Mouse (Mus musculus) MEL (cell line): ENCODE results near the gene Tbc1d24. TPM values are rescaled to one million over a fixed set of nuclear protein-coding genes. Genes with fewer than 3 reads are reported as not detected.

Source experiments
- DNase-seq: peaks from one replicate; pipeline ENCODE4 v3.0.0; 2011; ENCODE audit warnings: low read depth, low spot score
- H3K27ac ChIP-seq: 2 replicates; pipeline ENCODE4 v1.5.1; 2012; ENCODE audit warnings: low read depth, mild to moderate bottlenecking, control low read depth, low read length, moderate library complexity; ENCODE audit not compliant: control insufficient read depth
- H3K27me3 ChIP-seq, 2 experiments: fragments of 150-350 bp in 1 of 2; sonication (generic) in 1 of 2; 2 replicates each; pipeline ENCODE4 v1.6.1; 2012; ENCODE audit warnings: low read length in 2 of 2, mild to moderate bottlenecking in 2 of 2, improper control_type of control experiment in 1 of 2, moderate library complexity in 1 of 2; ENCODE audit not compliant: insufficient read depth in 2 of 2, control insufficient read depth in 1 of 2
- H3K36me3 ChIP-seq, 2 experiments: 2 replicates each; pipeline ENCODE4 v1.6.1; 2012 to 2014; ENCODE audit warnings: low read length in 2 of 2, improper control_type of control experiment in 1 of 2, inconsistent platforms in 1 of 2, mild to moderate bottlenecking in 1 of 2; ENCODE audit not compliant: insufficient read depth in 2 of 2, control insufficient read depth in 1 of 2
- H3K4me1 ChIP-seq, 2 experiments: fragments of 150-350 bp in 1 of 2; sonication (generic) in 1 of 2; 2 replicates each; pipeline ENCODE4 v1.6.1; 2012; ENCODE audit warnings: low read length in 2 of 2, improper control_type of control experiment in 1 of 2, mild to moderate bottlenecking in 1 of 2; ENCODE audit not compliant: insufficient read depth in 2 of 2, control insufficient read depth in 1 of 2
- H3K4me3 ChIP-seq, 2 experiments: fragments of 150-350 bp in 1 of 2; sonication (generic) in 1 of 2; 2 replicates each; pipeline ENCODE4 v1.5.1; 2012; ENCODE audit warnings: low read depth in 2 of 2, low read length in 2 of 2, mild to moderate bottlenecking in 2 of 2, moderate library complexity in 2 of 2, control low read depth in 1 of 2, improper control_type of control experiment in 1 of 2; ENCODE audit not compliant: control insufficient read depth in 1 of 2, insufficient read depth in 1 of 2
- H3K79me2 ChIP-seq: 2 replicates; pipeline ENCODE4 v1.6.1; 2012; ENCODE audit warnings: mild to moderate bottlenecking, low read length, moderate library complexity; ENCODE audit not compliant: control insufficient read depth, poor library complexity, insufficient read depth
- H3K9ac ChIP-seq: 2 replicates; pipeline ENCODE4 v1.6.1; 2012; ENCODE audit warnings: low read depth, mild to moderate bottlenecking, control low read depth, low read length, moderate library complexity; ENCODE audit not compliant: control insufficient read depth, poor library complexity, severe bottlenecking
- H3K9me3 ChIP-seq: fragments of 150-350 bp; sonication (generic); replicated peaks from 2 replicates; pipeline ENCODE4 v1.6.1; 2012; ENCODE audit warnings: mild to moderate bottlenecking, low read length, improper control_type of control experiment, moderate library complexity; ENCODE audit not compliant: insufficient read depth
- BHLHE40 ChIP-seq: IDR thresholded peaks from 2 replicates; pipeline ENCODE4 v1.6.1; 2012; ENCODE audit warnings: low read depth, mild to moderate bottlenecking, inconsistent platforms, low read length, improper control_type of control experiment, borderline replicate concordance
- CHD1 ChIP-seq: IDR thresholded peaks from 2 replicates; pipeline ENCODE4 v1.6.1; 2012; ENCODE audit warnings: low read depth, mild to moderate bottlenecking, inconsistent platforms, low read length, improper control_type of control experiment
- GATA1 ChIP-seq: IDR thresholded peaks from 2 replicates; pipeline ENCODE4 v1.6.1; 2011; ENCODE audit warnings: low read depth, low read length, improper control_type of control experiment
- HCFC1 ChIP-seq: IDR thresholded peaks from 2 replicates; pipeline ENCODE4 v1.6.1; 2012; ENCODE audit warnings: low read depth, mild to moderate bottlenecking, inconsistent platforms, low read length, improper control_type of control experiment, moderate library complexity
- JUND ChIP-seq: IDR thresholded peaks from 2 replicates; pipeline ENCODE4 v1.6.1; 2011; ENCODE audit warnings: low read depth, mild to moderate bottlenecking, improper control_type of control experiment, low read length
- MAFK ChIP-seq: IDR thresholded peaks from 2 replicates; pipeline ENCODE4 v1.6.1; 2011; ENCODE audit warnings: low read depth, mild to moderate bottlenecking, low read length, improper control_type of control experiment, borderline replicate concordance
- MAX ChIP-seq: IDR thresholded peaks from 2 replicates; pipeline ENCODE4 v1.6.1; 2011; ENCODE audit warnings: low read length, improper control_type of control experiment
- MAZ ChIP-seq: IDR thresholded peaks from 2 replicates; pipeline ENCODE4 v1.6.1; 2012; ENCODE audit warnings: low read depth, mild to moderate bottlenecking, inconsistent platforms, low read length, improper control_type of control experiment
- MEF2A ChIP-seq: IDR thresholded peaks from 2 replicates; pipeline ENCODE4 v1.6.1; 2014; ENCODE audit warnings: low read depth, mild to moderate bottlenecking, inconsistent platforms, low read length, improper control_type of control experiment; ENCODE audit not compliant: poor library complexity, insufficient replicate concordance, severe bottlenecking; ENCODE audit errors: extremely low read depth
- NELFE ChIP-seq: IDR thresholded peaks from 2 replicates; pipeline ENCODE4 v1.6.1; 2011; ENCODE audit warnings: low read depth, low read length, improper control_type of control experiment
- POLR2A ChIP-seq, 2 experiments: IDR thresholded peaks; 2 replicates each; pipeline ENCODE4 v1.6.1; 2011 to 2012; ENCODE audit warnings: low read length in 2 of 2, mild to moderate bottlenecking in 2 of 2, control low read depth in 1 of 2, improper control_type of control experiment in 1 of 2, low read depth in 1 of 2, moderate library complexity in 1 of 2; ENCODE audit not compliant: control insufficient read depth in 1 of 2, insufficient read depth in 1 of 2, poor library complexity in 1 of 2
- POLR2AphosphoS2 ChIP-seq: IDR thresholded peaks from 2 replicates; pipeline ENCODE4 v1.6.1; 2011; ENCODE audit warnings: low read length, improper control_type of control experiment
- POLR2AphosphoS5 ChIP-seq: IDR thresholded peaks from 2 replicates; pipeline ENCODE4 v1.6.1; 2012; ENCODE audit warnings: low read depth, borderline replicate concordance, mild to moderate bottlenecking, inconsistent platforms, low read length, moderate library complexity, mixed read lengths
- RCOR1 ChIP-seq: IDR thresholded peaks from 2 replicates; pipeline ENCODE4 v1.6.1; 2012; ENCODE audit warnings: low read depth, mild to moderate bottlenecking, inconsistent platforms, low read length, improper control_type of control experiment
- TAL1 ChIP-seq: IDR thresholded peaks from 2 replicates; pipeline ENCODE4 v1.6.1; 2012; ENCODE audit warnings: mild to moderate bottlenecking, inconsistent platforms, low read length, moderate library complexity, mixed read lengths
- USF1 ChIP-seq: IDR thresholded peaks from 2 replicates; pipeline ENCODE4 v1.6.1; 2014; ENCODE audit warnings: low read depth, mild to moderate bottlenecking, inconsistent platforms, low read length, improper control_type of control experiment, moderate library complexity
- ZKSCAN1 ChIP-seq: IDR thresholded peaks from 2 replicates; pipeline ENCODE4 v1.6.1; 2012; ENCODE audit warnings: low read depth, mild to moderate bottlenecking, inconsistent platforms, low read length, improper control_type of control experiment, moderate library complexity
- ZMIZ1 ChIP-seq: IDR thresholded peaks from 2 replicates; pipeline ENCODE4 v1.6.1; 2012; ENCODE audit warnings: low read depth, mild to moderate bottlenecking, inconsistent platforms, low read length, improper control_type of control experiment, moderate library complexity
- polyA plus RNA-seq, 2 experiments: library from polyadenylated mRNA; stranded (reverse) in 1 of 2; unstranded in 1 of 2; fragments of >175 nt in 1 of 2; fragments of >200 nt in 1 of 2; gene quantifications; 2 replicates each; pipeline versions ENCODE4 v1.2.1 to v1.2.4; 2012; ENCODE audit warnings: low replicate concordance in 2 of 2, low read depth in 1 of 2; ENCODE audit not compliant: insufficient read length in 2 of 2, insufficient read depth in 1 of 2, missing spikeins in 1 of 2
- total RNA-seq: library from RNA; depleted of rRNA; stranded (reverse); fragments of 300-350 nt; gene quantifications from 2 replicates; pipeline ENCODE4 v1.2.3, GENCODE M21; 2012

Gene Tbc1d24
- total and polyA plus RNA-seq, 3 experiments: 24.3 to 34.2 (median 27.3) TPM

DNA sequence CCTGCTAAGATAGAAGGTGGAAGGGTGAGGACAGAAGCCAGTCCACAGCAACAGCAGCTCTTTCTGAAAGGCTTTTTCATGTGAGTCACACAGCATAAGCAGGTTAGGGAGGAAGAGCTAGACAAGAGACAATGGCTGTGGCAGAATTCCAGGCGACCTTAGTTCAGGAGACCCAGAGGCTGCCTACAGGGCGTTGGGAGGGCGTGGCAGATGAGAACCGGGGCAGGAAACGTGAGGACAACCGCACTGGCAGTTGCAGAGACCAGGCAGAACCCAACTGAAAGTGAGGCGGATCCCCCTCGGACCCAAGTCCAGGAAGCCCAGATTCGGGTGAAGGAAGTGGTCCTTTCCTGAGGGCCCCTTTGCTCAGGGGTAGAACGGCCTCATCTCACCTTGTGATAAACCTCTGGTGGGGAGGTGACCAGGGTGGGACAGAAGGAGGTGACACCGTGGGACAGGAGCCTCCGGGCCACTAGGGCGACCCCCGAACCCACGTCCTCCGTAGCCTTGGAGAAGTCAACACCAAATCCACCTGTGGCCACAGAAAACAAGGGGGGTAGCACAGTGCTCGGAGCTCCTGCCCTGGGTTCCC is 42.7 kb downstream of the Tbc1d24 start:
- H3K9me3 ChIP-seq: no peaks in the 10 kb centered on the region
- peak overlapping the region; percentile 66 for H3K9ac ChIP-seq
- TF ChIP-seq RCOR1: no peak
- no peak for TF ChIP-seq JUND
- TF ChIP-seq MAX: no peak
- TF ChIP-seq NELFE: peak; percentile 33; the same call in 1 of the 2 replicates
- TF ChIP-seq MEF2A: no peak
- 0 out of 2 replicates have a peak, but pooled peaks have one; percentile 35 for TF ChIP-seq BHLHE40
- no peak for TF ChIP-seq HCFC1
- TF ChIP-seq POLR2A (IDR thresholded peaks at IDR 0.05; ENCODE audit: control insufficient read depth in 1 of 2, insufficient read depth in 1 of 2, low read depth in 1 of 2, low read length in 2 of 2, poor library complexity in 1 of 2): no peak
- 0 out of 2 replicates have a peak, but pooled peaks have one; percentile 6 for TF ChIP-seq USF1
- TF ChIP-seq TAL1: no peak
- TF ChIP-seq ZKSCAN1: no peak
- DNase-seq: peak; percentile 63
- H3K79me2 ChIP-seq: peaks cover 16% of the 10 kb centered on the region
- H3K27me3 ChIP-seq: no peaks in the 10 kb centered on the region
- peak overlapping the region; percentile 66 for H3K27ac ChIP-seq
- H3K36me3 ChIP-seq: peaks cover 4 to 10% of the 10 kb centered on the region in 2 experiments
- peak overlapping the region; percentile 62 to 87 for H3K4me3 ChIP-seq
- H3K4me1 ChIP-seq: peaks cover 2 to 15% of the 10 kb centered on the region in 2 experiments; a peak in 3 of 4 replicates

DNA sequence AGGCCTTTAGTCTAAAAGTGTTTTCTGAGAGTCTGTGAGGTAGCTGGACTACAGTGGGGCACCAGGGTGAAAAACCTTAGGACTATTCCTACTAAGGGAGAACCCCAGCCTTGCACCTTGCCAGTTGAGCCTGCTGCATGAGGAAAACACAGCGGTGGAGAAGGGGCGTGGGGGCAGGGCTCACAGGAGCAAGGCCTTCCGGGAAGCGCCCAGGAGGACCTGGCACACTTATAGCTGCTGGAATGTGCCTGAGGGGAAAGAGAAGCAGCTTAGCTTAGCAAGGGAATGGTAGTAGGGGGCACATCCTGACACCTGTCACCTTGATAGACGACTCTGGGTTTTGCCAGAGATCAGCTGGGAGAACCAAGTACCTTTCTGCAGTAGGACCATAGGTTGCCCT is 43.9 kb downstream of the Tbc1d24 start:
- Histone ChIP-seq H3K27ac (no peak overlapping the region), H3K36me3 (peaks cover 0 to under 1% of the 10 kb centered on the region in 2 experiments), H3K9me3 (no peaks in the 10 kb centered on the region), H3K27me3 (no peaks in the 10 kb centered on the region), H3K4me3 (no peak overlapping the region), H3K9ac (no peak overlapping the region), H3K79me2 (peaks cover 5% of the 10 kb centered on the region), H3K4me1 (peaks cover 0 to 9% of the 10 kb centered on the region in 2 experiments; a peak in 1 of 4 replicates)
- DNase-seq: no peak
- TF ChIP-seq MAZ: no peak
- no peak for TF ChIP-seq RCOR1
- TF ChIP-seq CHD1: no peak
- no peak for TF ChIP-seq JUND
- no peak for TF ChIP-seq MAFK
- no peak for TF ChIP-seq POLR2AphosphoS2

DNA sequence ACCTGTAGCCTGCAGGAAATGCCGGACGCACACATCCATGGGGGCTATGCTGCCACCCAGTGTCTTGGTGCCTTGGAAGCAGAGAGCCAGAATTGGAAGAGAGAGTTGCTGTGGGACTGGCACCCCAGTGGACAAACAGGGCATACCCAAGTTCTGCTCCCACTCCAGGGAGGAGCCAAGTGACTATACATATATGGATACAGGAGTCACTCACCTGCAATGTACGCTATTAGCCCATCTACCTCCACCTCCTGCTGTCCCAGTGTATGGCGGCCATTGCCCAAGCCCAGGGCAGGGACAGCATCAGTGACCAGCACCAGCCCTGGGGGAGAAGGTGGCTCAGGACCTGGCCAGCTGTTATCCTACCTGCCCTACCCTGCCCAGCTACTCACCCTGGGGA is 47.8 kb downstream of the Tbc1d24 start:
- no peak overlapping the region for H3K27ac ChIP-seq
- TF ChIP-seq GATA1: no peak
- peak; percentile 15; the same call in 1 of the 2 replicates for TF ChIP-seq POLR2AphosphoS5
- TF ChIP-seq ZMIZ1: no peak
- H3K9ac ChIP-seq: no peak overlapping the region
- peaks cover 0 to 13% of the 10 kb centered on the region in 2 experiments; a peak in 1 of 4 replicates for H3K4me1 ChIP-seq
- H3K4me3 ChIP-seq: no peak overlapping the region
- peaks cover 0 to 5% of the 10 kb centered on the region in 2 experiments; a peak in 2 of 4 replicates for H3K36me3 ChIP-seq
- H3K9me3 ChIP-seq: no peaks in the 10 kb centered on the region
- DNase-seq: no peak
- no peaks in the 10 kb centered on the region for H3K27me3 ChIP-seq
- no peaks in the 10 kb centered on the region for H3K79me2 ChIP-seq
